Mouse (Mus musculus) cortical plate, adult 2 months (tissue): ENCODE measurements at regions not wholly inside any gene's neighbourhood (a gene's known extent, or its start where the extent isn't known, plus 50 kb on each side); places are given as distances from the start of the nearest gene placed in this dataset.
"Not testable (repeated sequence)": the region's sequence is repeated elsewhere in the genome, so short reads cannot be mapped to it uniquely, and the experiment has no call there.

Experiments
- H3K27ac ChIP-seq: fragments of 200-500 bp; 2 replicates; pipeline ENCODE4 v1.5.1; 2012; ENCODE audit warnings: low read length, control low read depth, inconsistent platforms; ENCODE audit not compliant: insufficient read depth
- H3K4me1 ChIP-seq: fragments of 200-500 bp; 2 replicates; pipeline ENCODE4 v1.6.1; 2011; ENCODE audit warnings: low read length; ENCODE audit not compliant: control insufficient read depth, insufficient read depth
- H3K4me3 ChIP-seq: fragments of 200-500 bp; 2 replicates; pipeline ENCODE4 v1.5.1; 2011; ENCODE audit warnings: mild to moderate bottlenecking, low read length, control low read depth; ENCODE audit not compliant: insufficient read depth
- CTCF ChIP-seq: fragments of 200-500 bp; IDR thresholded peaks from 2 replicates; pipeline ENCODE4 v1.5.1; 2011; ENCODE audit warnings: mild to moderate bottlenecking, control low read depth, low read length; ENCODE audit not compliant: insufficient read depth; ENCODE audit errors: extremely low read depth
- POLR2A ChIP-seq: fragments of 200-500 bp; IDR thresholded peaks from 2 replicates; pipeline ENCODE4 v1.6.1; 2011; ENCODE audit warnings: mild to moderate bottlenecking, low read length, control low read depth; ENCODE audit not compliant: insufficient read depth; ENCODE audit errors: extremely low read depth

DNA sequence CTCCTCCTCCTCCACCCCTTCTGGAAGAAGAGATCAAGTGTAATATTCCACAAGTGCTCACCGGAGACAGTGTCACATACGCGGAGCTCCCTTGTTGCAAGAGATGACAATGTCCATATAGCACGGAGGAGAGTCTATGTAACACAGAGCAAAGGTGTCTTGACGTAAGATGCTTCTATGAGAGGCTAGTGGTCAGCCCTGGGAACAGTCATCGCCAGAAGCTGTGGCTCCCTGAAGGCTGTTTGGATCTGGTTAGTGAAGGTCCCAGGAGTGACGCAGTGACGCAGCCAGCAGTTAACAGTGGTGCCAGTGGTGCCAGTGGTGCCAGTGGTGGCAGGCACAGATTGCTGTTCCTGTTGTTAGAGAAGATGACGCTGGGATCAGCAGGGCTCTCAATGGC, 66.9 kb downstream of the Twistnb start:
- TF ChIP-seq POLR2A: no peak
- no peak for TF ChIP-seq CTCF
- H3K27ac ChIP-seq: no peak overlapping the region
- H3K4me3 ChIP-seq: no peak overlapping the region
- no peaks in the 10 kb centered on the region for H3K4me1 ChIP-seq

DNA sequence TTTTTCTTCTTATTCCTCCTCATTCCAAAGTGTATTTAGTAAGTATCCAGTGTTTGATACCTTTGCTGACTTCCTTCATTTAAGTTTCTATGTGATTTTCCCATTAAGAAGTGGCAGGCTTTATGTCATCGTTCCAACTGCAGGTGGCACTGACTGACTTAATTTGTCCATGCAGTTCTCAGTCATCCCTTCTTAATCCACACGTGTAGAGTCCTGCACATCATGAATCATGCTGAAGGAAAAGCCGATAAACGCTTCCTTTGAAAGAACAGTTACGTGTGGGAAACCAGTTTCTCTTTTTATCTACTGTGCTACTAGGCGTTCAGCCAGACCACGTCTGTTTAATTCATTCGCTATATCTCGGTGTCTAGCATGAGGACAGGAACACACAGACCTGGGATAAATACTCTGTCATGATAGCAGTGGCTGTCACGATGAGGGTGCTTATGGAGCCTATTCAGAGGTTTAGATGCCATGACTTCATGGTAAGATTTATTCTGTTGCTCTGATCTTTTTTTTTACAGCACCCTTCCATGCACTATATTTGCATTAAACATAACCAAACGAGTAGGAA, 68.0 kb downstream of the Twistnb start:
- TF ChIP-seq CTCF (peak; percentile 27; the same call in 1 of the 2 replicates), POLR2A (no peak)
- Histone ChIP-seq H3K27ac (no peak overlapping the region), H3K4me3 (peak overlapping the region; percentile 21), H3K4me1 (no peaks in the 10 kb centered on the region)

DNA sequence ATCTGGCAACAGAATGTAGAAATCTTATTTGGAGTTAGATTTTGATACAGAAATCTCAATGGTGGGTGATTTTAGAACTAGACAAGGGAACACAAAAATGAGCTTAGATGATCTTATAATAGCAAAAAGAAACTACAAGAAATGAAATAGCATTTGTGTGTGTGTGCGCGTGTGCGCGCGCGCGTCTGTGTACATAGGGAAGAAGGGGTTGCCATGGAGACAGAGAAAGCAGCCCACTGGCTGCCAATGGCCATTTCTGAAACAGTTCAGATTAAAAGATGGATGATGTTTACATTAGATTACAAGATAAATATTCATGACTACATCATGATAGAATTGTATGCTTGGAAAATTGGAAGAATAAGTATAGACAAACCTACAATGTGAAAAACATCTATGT, 112.1 kb downstream of the Twistnb start:
- Histone ChIP-seq H3K27ac (no peak overlapping the region), H3K4me3 (no peak overlapping the region), H3K4me1 (no peaks in the 10 kb centered on the region)
- TF ChIP-seq POLR2A (no peak), CTCF (no peak)

DNA sequence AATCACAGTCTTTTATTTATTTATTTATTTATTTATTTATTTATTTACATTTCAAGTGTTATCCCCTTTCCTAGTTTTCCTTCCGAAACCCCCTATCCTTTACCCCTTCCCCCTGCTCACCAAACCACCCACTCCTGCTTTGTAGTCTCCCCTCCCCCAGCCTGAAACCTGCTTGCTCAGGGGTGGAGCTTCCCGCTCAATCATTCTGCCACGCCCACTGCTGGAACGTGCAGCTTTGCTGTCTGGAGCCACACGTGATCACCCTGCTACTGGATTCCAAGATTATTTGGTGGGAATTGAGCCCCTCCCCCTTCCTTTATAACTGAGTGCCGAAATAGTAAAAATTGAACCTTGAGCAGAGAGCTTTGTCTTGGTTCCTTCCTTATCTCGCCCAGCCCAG, 122.2 kb downstream of the Twistnb start:
- H3K27ac ChIP-seq, H3K4me3 ChIP-seq, H3K4me1 ChIP-seq: not testable (repeated sequence)

DNA sequence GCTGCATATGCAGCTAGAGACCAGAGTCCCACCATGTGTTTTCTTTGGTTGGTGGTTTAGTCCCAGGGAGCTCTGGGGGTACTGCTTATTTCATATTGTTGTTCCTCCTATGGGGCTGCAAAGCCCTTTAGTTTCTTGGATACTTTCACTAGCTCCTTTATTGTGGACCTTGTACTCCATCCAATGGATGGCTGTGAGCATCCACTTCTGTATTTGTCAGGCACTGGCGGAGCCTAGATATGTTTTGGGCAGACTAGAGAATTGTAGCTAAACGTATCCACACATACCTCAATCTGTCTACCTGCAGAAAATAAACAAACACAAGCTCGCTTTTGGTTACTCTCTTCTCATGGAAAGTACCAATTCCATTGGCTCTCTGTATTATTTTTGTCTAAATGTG, 122.8 kb downstream of the Twistnb start:
- no peak overlapping the region for H3K4me3 ChIP-seq
- H3K27ac ChIP-seq: no peak overlapping the region
- TF ChIP-seq CTCF: no peak
- TF ChIP-seq POLR2A: no peak
- H3K4me1 ChIP-seq: no peaks in the 10 kb centered on the region

DNA sequence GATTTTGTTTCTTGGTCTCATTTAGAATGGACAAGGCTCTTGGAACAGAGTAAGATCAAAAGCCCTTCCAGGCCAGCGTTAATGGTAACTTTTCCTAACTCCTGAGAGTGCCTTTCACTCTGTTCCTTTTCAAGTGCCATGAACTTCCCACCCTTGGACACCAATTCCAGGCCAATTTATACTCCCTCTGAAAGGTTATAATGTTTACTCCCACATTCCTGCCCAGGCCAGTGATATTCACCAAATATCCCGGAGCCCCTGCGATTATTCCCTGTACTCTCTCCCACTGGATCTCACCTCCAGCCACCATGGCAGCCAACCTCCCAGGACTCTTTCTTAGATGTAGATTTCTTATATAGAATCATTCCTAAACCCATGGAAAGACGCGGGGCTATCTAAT, 123.2 kb downstream of the Twistnb start:
- Histone ChIP-seq H3K4me3 (no peak overlapping the region), H3K27ac (no peak overlapping the region), H3K4me1 (no peaks in the 10 kb centered on the region)
- TF ChIP-seq POLR2A: no peak
- TF ChIP-seq CTCF: no peak

DNA sequence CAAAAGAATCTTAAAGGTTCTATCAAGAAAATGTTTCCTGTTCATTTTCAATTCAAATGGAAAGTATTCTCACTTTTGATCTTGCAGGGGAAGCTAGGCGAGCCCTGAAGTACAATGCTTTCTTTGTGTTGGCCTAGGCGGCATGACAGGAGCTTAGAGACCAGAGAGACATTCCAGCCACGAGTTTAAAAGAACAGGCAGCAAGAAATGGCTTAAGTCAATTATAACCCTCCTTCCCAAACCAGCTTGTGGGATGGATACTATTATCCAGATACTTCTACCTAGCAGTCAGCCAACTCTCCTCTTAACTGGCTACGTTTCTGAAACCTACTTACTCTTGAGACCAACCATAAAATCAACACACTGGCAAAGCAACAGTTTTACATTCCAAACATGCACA, 124.3 kb downstream of the Twistnb start:
- Histone ChIP-seq H3K4me1 (no peaks in the 10 kb centered on the region), H3K4me3 (no peak overlapping the region), H3K27ac (no peak overlapping the region)
- TF ChIP-seq POLR2A (no peak), CTCF (no peak)

DNA sequence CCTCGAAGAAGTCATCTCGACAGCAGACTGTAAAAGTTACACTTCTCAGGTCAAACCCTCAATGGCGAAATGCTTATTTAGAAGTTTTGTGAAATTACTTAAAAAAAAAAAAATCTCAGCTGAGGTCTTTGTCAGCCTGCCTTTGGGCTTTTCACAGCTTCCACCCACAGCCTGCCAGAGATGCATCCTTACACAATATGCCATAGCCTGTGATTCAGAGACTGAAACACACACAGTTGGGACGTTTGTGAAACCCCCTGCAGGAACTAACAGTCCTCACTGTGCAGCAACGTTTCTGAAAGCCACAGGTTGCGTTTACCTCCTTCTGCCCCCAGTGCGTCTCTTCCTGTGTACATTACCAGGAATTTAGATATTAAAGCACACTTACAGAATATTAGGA, 131.7 kb downstream of the Twistnb start:
- H3K4me1 ChIP-seq: no peaks in the 10 kb centered on the region
- H3K4me3 ChIP-seq: no peak overlapping the region
- no peak overlapping the region for H3K27ac ChIP-seq
- TF ChIP-seq CTCF (no peak), POLR2A (no peak)

DNA sequence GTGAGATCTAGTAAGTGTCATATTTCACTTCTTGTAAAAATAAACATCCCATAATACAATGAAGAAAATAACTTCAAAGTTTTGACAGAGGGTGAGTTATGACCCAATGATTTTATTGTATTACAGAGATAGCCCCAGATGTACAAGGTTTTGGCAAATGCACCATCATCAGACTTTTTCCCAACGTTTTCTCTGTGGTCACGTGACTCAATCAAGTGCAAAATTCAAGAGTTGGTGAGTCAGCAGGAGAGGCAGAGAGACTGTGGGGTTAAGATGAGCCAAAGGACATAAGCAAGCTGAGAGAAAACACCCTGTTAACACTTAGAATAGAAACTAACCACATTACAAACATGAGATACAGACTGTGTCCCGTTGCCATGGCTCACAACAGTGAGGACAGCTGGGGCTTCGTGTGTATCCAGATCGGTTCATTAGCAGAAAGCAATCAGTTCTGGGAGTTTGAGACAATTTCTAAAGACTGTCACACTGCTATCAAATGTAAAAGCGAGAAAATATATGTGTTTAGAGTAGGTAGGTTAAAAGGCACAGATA, 148.5 kb downstream of the Twistnb start:
- Histone ChIP-seq H3K4me3 (no peak overlapping the region), H3K27ac (no peak overlapping the region), H3K4me1 (no peaks in the 10 kb centered on the region)
- TF ChIP-seq CTCF (no peak), POLR2A (no peak)

DNA sequence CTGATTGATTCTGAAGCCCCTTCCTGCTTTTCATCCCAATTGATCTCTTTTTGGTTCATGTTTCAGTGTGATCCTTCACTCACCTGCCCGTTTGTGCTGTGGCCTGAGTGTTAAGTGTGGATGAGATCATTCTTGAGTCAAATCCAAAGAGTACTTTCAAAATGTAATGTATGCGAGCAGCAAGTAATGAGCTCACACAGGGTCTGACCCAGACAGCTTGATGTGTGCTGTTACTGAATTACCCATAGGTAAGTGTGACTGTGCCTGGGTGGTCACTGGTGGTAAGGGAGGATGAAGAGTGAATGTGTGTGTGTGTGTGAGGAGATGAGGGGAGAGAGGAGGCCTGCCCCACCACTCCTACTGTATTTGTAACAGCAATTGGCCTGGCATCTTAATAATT, 151.4 kb downstream of the Twistnb start:
- Histone ChIP-seq H3K4me1 (no peaks in the 10 kb centered on the region), H3K4me3 (no peak overlapping the region), H3K27ac (no peak overlapping the region)
- TF ChIP-seq CTCF: no peak
- no peak for TF ChIP-seq POLR2A

DNA sequence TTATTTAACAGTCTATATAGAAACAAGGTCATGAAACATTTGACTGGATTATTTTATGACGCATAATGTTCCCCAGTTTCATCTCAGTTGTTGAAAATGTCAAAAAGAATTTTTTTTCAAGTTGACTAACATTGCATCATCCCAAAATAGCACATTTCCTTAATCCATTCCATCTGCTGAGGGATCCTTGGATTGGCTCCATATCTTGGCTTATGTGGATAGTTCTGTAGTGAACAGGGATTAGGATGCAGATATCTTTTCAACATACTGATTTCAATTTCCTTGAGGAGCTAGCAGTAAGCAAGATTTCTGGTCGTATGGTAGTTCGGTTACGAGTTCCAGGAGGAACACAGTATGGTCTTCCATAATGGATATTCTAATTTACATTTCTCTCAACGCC, 161.6 kb downstream of the Twistnb start:
- no peak for TF ChIP-seq CTCF
- no peak for TF ChIP-seq POLR2A
- no peaks in the 10 kb centered on the region for H3K4me1 ChIP-seq

More for the DNA sequence above, 161.6 kb downstream of the Twistnb start:
- H3K27ac ChIP-seq: no peak overlapping the region
- no peak overlapping the region for H3K4me3 ChIP-seq
